Mouse (Mus musculus) mouse trophoblast stem cell (cell line): ENCODE data around the gene Tm9sf4.

ENCODE experiments used
- in situ Hi-C, 2 experiments: fragments of 300-500 bp; cut with MseI, MboI; formaldehyde crosslinking; loops; 2 replicates in 1 of 2; 3 replicates in 1 of 2; pipeline ENCODE4 v1.15.1; 2025

Gene Tm9sf4

GRCm38 (mm10) chr2:153160844-153161683 is at the start of gene Tm9sf4:
TSS of gene Tm9sf4 (plus strand) at chr2:153161303.
- in situ Hi-C loops: no loop called here

GRCm38 (mm10) chr2:153115679-153116081 is 45.4 kb upstream of the Tm9sf4 start:
- in situ Hi-C loops: no loop called here

GRCm38 (mm10) chr2:153117051-153117486 is 44.0 kb upstream of the Tm9sf4 start:
- in situ Hi-C loops: no loop called here

- in situ Hi-C loops: no loop called here
Measured at GRCm38 (mm10) chr2:153119488-153119887, 41.6 kb upstream of the Tm9sf4 start.

GRCm38 (mm10) chr2:153120126-153120525 is 41.0 kb upstream of the Tm9sf4 start:
- in situ Hi-C loops: no loop called here

GRCm38 (mm10) chr2:153121821-153122615 is 39.1 kb upstream of the Tm9sf4 start:
- in situ Hi-C loops: no loop called here

GRCm38 (mm10) chr2:153122701-153123100 is 38.4 kb upstream of the Tm9sf4 start:
- in situ Hi-C loops: no loop called here

GRCm38 (mm10) chr2:153125875-153126274 is 35.2 kb upstream of the Tm9sf4 start:
- in situ Hi-C loops: no loop called here

GRCm38 (mm10) chr2:153131019-153131418 is 30.1 kb upstream of the Tm9sf4 start:
- in situ Hi-C loops: loop anchor here (10.0 kb wide), 1 partner anchor 46 kb away; no protein-coding TSS in a partner anchor

GRCm38 (mm10) chr2:153134237-153134636 is 26.9 kb upstream of the Tm9sf4 start:
- in situ Hi-C loops: loop anchor here (10.0 kb wide), 1 partner anchor 49 kb away; no protein-coding TSS in a partner anchor

- in situ Hi-C loops: loop anchor here (10.0 kb wide), 1 partner anchor 51 kb away; no protein-coding TSS in a partner anchor
Measured at GRCm38 (mm10) chr2:153136211-153136610, 24.9 kb upstream of the Tm9sf4 start.

- in situ Hi-C loops: loop anchor here (10.0 kb wide), 1 partner anchor 54 kb away; no protein-coding TSS in a partner anchor
Measured at GRCm38 (mm10) chr2:153139158-153139557, 21.9 kb upstream of the Tm9sf4 start.

- in situ Hi-C loops: loop anchor here (10.0 kb wide), 2 partner anchors 55 to 225 kb away; partner anchors contain the start of gene Mylk2 (in 1 of the 2)
Measured at GRCm38 (mm10) chr2:153139996-153140613, 21.0 kb upstream of the Tm9sf4 start.

- in situ Hi-C loops: loop anchor here in 1 of 2 experiments (10.0 kb wide), 1 partner anchor 228 kb away; the partner anchor contains the start of gene Mylk2
Measured at GRCm38 (mm10) chr2:153142620-153143199, 18.4 kb upstream of the Tm9sf4 start.

- in situ Hi-C loops: loop anchor here in 1 of 2 experiments (10.0 kb wide), 1 partner anchor 231 kb away; the partner anchor contains the start of gene Mylk2
Measured at GRCm38 (mm10) chr2:153145346-153145745, 15.8 kb upstream of the Tm9sf4 start.

- in situ Hi-C loops: loop anchor here in 1 of 2 experiments (10.0 kb wide), 1 partner anchor 232 kb away; the partner anchor contains the start of gene Mylk2
Measured at GRCm38 (mm10) chr2:153147236-153147635, 13.9 kb upstream of the Tm9sf4 start.

GRCm38 (mm10) chr2:153147715-153148114 is 13.4 kb upstream of the Tm9sf4 start:
- in situ Hi-C loops: loop anchor here in 1 of 2 experiments (10.0 kb wide), 1 partner anchor 233 kb away; the partner anchor contains the start of gene Mylk2

GRCm38 (mm10) chr2:153149742-153150141 is 11.4 kb upstream of the Tm9sf4 start:
- in situ Hi-C loops: loop anchor here in 1 of 2 experiments (10.0 kb wide), 1 partner anchor 235 kb away; the partner anchor contains the start of gene Mylk2

GRCm38 (mm10) chr2:153151026-153151425 is 10.1 kb upstream of the Tm9sf4 start:
- in situ Hi-C loops: no loop called here

- in situ Hi-C loops: no loop called here
Measured at GRCm38 (mm10) chr2:153151926-153152665, 9.0 kb upstream of the Tm9sf4 start.
